Mouse (Mus musculus) urinary bladder, postnatal 4 days (tissue): ENCODE measurements around the gene Cbx2.

ENCODE experiments used
- DNase-seq, 2 experiments: peaks; one replicate each; pipeline ENCODE4 v3.0.0; 2021 to 2022; ENCODE audit warnings: low spot score in 2 of 2

The Cbx2 gene

GRCm38 (mm10) chr11:119022895-119023615, at the start of gene Cbx2:
TSS of gene Cbx2 (plus strand) at chr11:119022962.
- DNase-seq = peak; percentile 83 to 86

DNA sequence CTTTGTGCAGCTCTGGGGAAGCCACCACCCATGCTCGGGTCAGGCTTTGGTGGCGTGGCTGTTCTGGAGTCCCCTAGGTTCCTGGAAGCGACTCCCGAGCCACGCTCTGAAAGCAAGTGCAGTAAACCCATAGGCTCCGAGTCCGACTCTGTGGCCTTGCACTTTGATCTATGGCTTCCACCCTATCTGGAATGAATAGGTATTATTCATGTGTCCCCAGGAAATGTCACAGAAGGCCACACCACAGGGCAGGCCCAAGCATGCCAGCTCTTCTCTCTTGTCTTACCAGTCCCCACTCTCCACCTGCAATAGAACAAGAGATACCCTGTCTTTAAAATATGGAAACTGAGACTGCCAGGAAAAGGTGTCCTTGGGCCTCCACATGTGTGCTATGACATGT, 48.4 kb upstream of the Cbx2 start:
- no peak for DNase-seq

GRCm38 (mm10) chr11:118975427-118975826, 47.3 kb upstream of the Cbx2 start:
- peak; percentile 40 to 68 for DNase-seq

DNA sequence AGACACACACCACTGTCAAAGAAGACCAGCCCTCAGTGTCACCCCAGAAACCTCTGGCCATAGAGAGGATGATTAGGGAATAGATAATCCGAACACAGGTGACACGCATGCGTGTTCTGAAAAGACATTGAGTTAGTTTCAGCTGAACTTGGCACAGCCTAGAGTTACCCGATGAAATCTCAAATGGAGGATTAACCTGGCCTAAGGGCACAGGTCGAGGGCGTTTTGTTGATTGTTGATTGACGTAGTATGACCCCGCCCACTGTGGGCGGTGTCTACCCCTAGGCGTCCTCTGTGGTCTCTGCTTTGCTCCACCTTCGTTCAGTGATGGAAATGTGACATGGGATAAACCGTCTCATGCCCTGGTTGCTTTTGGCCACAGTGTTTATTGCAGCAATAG, 46.8 kb upstream of the Cbx2 start:
- no peak for DNase-seq

DNA sequence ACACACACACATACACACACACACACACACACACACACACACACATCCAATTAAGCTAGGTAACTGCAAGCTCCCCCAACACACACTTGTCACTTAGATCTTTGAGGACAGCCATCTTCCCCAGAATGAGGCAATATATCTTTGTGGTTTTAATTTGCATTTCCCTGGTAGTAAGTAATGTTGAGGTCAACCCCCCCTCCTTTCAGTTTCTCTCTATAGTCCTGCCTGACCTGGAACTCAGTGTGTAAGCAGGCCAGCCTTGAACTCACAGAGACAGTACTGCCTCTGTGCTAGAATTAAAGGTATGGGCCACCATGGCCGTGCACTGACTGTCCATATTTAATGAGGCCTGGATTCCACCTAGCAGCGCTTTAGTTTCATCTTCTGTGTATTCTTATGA, 42.4 kb upstream of the Cbx2 start:
- DNase-seq = no peak

- DNase-seq = no peak
Observed at GRCm38 (mm10) chr11:118981012-118981776, 41.6 kb upstream of the Cbx2 start.

DNA sequence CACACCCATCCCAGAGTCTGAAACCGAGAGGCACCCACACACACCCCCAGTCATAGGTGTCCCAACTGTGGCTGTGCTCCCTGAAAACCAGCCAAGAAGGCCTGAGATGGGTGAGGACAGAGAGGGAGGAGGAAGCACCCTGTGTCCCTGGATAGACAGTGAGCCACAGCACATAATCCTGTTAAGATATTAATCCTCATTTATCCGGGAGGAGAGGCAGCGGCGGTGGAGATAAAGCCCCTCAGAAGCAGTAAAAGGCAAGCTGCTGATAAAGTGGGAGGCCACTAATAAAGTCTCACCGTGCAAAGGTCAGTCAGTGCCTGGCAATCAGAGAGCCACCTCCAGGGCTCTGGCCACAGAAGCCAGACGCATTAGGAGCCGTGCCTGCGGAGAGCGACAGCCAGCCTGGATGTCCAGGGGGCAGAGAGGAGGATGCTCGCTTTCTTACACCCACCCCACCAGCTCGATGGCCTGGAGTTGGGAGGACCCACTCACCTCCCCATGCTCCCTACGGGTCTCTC, 40.1 kb upstream of the Cbx2 start:
- no peak for DNase-seq

- no peak for DNase-seq
Observed at GRCm38 (mm10) chr11:118985571-118985970, 37.2 kb upstream of the Cbx2 start.

- DNase-seq = no peak
Observed at GRCm38 (mm10) chr11:118987999-118988398, 34.8 kb upstream of the Cbx2 start, which contains the start of gene Enpp7. TSS of gene Enpp7 (plus strand) at chr11:118988188.

GRCm38 (mm10) chr11:118992781-118993180, 30.0 kb upstream of the Cbx2 start:
- DNase-seq = no peak

- DNase-seq = no peak
Observed at GRCm38 (mm10) chr11:118995448-118995847, 27.3 kb upstream of the Cbx2 start.

- no peak for DNase-seq
Observed at GRCm38 (mm10) chr11:118997182-118997581, 25.6 kb upstream of the Cbx2 start.

DNA sequence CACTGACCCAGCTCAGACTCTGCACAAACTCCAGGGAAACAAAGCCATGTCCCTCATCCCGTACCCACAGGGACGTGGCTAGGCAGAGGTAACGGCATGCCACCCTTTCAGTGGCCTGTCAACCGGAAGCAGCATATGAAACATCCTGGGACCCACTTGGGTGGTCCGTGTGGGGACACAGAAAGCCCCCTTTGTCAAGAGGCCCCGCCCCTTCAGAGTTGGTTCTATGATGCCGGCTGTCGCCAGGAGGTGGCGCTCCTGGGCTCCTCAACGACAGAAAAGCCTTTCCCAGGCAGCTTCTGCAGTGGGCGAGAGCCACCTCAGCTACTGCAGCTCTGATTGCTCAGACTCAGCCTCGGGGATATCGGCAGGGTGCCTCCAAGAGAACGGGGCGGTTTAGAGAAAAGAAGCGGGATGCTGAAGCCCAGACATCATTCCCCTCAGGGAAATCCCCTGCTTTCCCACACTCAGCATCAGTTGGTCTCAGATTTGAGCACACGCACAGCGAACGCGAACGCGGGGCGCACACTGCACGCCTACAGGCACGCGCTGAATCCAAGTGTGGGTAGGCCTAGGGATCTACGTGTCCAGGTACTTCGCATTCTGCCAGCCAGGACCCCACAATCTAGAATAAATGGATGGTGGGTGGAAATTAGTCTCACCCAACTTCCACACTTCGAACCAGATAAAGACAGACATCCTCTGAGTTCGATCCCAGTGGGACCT, 24.1 kb upstream of the Cbx2 start:
- peak; percentile 71 to 82 for DNase-seq

- DNase-seq = no peak
Observed at GRCm38 (mm10) chr11:118999361-118999804, 23.4 kb upstream of the Cbx2 start.

GRCm38 (mm10) chr11:119000877-119001276, 21.9 kb upstream of the Cbx2 start:
- DNase-seq = no peak

DNA sequence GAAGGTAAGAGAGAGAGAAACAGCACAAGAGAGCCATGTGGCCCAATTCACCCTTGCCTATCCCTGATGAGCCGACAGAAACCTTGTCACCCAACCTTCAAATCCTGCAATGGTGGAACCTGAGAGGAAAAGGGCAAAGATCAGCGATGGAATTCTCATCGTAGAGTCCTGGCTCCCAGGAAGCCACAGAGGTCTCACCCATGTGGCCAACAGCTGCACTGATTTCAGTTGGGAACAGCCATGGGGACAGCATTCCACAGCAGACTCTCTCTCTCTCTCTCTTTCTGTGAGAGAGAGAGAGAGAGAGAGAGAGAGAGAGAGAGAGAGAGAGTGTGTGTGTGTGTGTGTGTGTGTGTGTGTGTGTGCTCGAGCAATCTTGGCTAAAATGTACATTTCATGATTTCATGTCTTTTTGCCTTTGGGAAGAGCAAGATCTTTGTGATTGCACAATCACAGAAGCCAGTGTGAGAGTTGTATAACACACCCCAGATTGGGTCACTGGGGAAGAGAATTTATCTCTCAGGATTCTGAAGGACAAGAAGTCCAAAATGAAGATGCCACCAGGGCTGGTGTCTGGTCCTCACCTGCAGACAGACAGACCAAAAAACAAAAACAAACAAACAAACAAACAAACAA, 21.2 kb upstream of the Cbx2 start:
- no peak for DNase-seq

- DNase-seq = no peak
Observed at GRCm38 (mm10) chr11:119005547-119006275, 17.1 kb upstream of the Cbx2 start.

DNA sequence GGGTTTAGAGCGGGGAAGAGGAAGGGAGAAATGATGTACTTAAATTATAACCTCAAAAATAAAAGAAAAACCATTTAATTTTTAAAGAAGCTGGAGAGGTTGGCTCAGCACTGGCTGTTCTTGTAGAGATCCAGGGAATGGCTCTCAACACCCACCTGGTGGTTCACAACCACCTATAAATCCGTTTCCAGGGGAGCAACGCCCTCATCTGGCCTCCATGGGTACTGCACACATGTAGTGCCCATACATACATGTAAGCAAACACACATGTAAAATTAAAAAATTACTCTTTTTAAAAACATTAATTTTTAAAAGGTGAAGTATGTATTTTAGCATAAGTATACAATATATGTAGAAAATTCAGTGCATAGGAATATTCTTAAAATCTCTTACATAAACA, 16.3 kb upstream of the Cbx2 start:
- DNase-seq = no peak

- no peak for DNase-seq
Observed at GRCm38 (mm10) chr11:119007461-119008456, 15.0 kb upstream of the Cbx2 start.

DNA sequence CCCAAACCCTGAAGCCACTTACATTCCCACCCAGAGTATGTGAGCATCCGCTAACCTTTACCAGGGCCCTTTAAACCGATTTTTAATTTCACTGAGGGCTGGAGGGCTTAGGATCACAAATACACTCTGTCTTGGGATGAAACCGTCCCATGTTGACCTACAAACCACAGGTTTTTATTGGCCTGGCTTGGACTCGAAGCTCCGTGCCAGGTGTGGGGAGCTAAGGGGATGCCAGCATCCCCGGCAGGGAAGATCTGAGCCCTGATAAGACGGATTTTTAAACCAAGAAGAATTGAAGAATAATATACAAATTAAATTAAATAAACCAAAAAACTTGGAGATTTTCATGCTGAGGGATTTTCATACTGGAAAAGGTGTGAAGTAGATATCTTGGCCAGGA, 8.3 kb upstream of the Cbx2 start:
- no peak for DNase-seq
